Mouse (Mus musculus): ENCODE results near the gene Krtap1-5.

Krtap1-5 gene

DNA sequence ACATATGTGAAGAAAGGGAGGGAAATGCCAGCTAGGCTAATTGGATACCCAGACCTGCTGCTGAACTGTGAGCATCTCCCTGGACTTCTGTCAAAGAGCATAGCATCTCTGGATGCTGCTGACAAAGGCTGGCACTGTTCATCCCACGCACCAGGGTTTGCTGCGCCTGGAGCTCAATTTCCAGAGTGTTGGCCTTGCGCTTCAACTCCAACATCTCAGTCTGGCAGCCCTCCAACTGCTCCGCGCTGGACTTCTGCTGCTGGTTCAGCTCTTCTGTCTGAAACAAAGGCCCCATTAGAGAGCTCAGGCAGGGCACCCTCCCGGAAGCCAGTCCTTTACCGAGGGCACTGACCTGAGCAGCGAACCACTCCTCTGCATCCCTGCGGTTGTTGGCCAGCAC is 41.1 kb downstream of the Krtap1-5 start:
- DNase-seq, result peak; percentile 12

Data from lung, postnatal 10 days (tissue).